Mouse (Mus musculus): ENCODE results near the gene Mkrn1. TPM values are rescaled to one million over a fixed set of nuclear protein-coding genes. Genes with fewer than 3 reads are reported as not detected.

Mkrn1 gene
- 67.2 and 83.4 TPM in 2 replicates for polyA plus RNA-seq (2015; fragmentation: Nextera tagmentation; extraction: Ambion mirVana)

GRCm38 (mm10) chr6:39419851-39420721, at the start of gene Mkrn1:
Gene Mkrn1 (minus strand): TSS chr6:39420462.
- Histone ChIP-seq H3K9me3 (no peaks in the 10 kb centered on the region), H3K36me3 (no peaks in the 10 kb centered on the region), H3K9ac (peak within 1 kb of the TSS; percentile 88), H3K27ac (replicated peaks) (peak within 1 kb of the TSS; percentile 78), H3K27me3 (replicated peaks) (peaks cover 51% of the 10 kb centered on the region), H3K4me3 (peak within 1 kb of the TSS; percentile 99), H3K4me2 (peak within 1 kb of the TSS; percentile 81), H3K4me1 (peaks cover 10% of the 10 kb centered on the region)
- peak; percentile 83 for ATAC-seq (ENCODE audit: extremely low read depth, insufficient number of reproducible peaks, low FRiP score, low TSS enrichment)
- under 1% methylated on average over 53 of the region's 82 CpGs for WGBS

- WGBS = 75% methylated on average over 5 of the region's 5 CpGs
- H3K27me3 ChIP-seq (replicated peaks) = no peaks in the 10 kb centered on the region
- ATAC-seq (ENCODE audit: extremely low read depth, insufficient number of reproducible peaks, low FRiP score, low TSS enrichment) = no peak
- peaks cover 11% of the 10 kb centered on the region for H3K4me1 ChIP-seq
- no peak overlapping the region for H3K9ac ChIP-seq
- no peaks in the 10 kb centered on the region for H3K9me3 ChIP-seq
- H3K4me3 ChIP-seq = no peak overlapping the region
- no peak overlapping the region for H3K27ac ChIP-seq (replicated peaks)
- H3K4me2 ChIP-seq = no peak overlapping the region
- peaks cover 84% of the 10 kb centered on the region for H3K36me3 ChIP-seq
Observed at GRCm38 (mm10) chr6:39469427-39469826, 49.2 kb upstream of the Mkrn1 start.

- Histone ChIP-seq H3K9ac (no peak overlapping the region), H3K4me3 (no peak overlapping the region), H3K27ac (replicated peaks) (no peak overlapping the region), H3K27me3 (replicated peaks) (no peaks in the 10 kb centered on the region), H3K4me1 (no peaks in the 10 kb centered on the region), H3K36me3 (peaks cover 61% of the 10 kb centered on the region), H3K9me3 (peaks cover 3% of the 10 kb centered on the region; the same call in 1 of the 2 replicates), H3K4me2 (peak overlapping the region; percentile 42)
- ATAC-seq (ENCODE audit: extremely low read depth, insufficient number of reproducible peaks, low FRiP score, low TSS enrichment) = no peak
- WGBS = 47% methylated on average over 16 of the region's 16 CpGs
Observed at GRCm38 (mm10) chr6:39462621-39463538, 42.6 kb upstream of the Mkrn1 start.

- Histone ChIP-seq H3K4me2 (no peak overlapping the region), H3K9ac (no peak overlapping the region), H3K9me3 (peaks cover 3% of the 10 kb centered on the region; the same call in 1 of the 2 replicates), H3K27ac (replicated peaks) (no peak overlapping the region), H3K36me3 (peaks cover 40% of the 10 kb centered on the region), H3K4me3 (no peak overlapping the region), H3K4me1 (no peaks in the 10 kb centered on the region), H3K27me3 (replicated peaks) (no peaks in the 10 kb centered on the region)
- 92% methylated on average over 11 of the region's 11 CpGs for WGBS
- ATAC-seq (ENCODE audit: extremely low read depth, insufficient number of reproducible peaks, low FRiP score, low TSS enrichment) = no peak
Observed at GRCm38 (mm10) chr6:39460040-39460439, 39.8 kb upstream of the Mkrn1 start.

GRCm38 (mm10) chr6:39455339-39456160, 35.3 kb upstream of the Mkrn1 start:
- WGBS = 73% methylated on average over 8 of the region's 8 CpGs

GRCm38 (mm10) chr6:39454616-39455015, 34.4 kb upstream of the Mkrn1 start:
- no peaks in the 10 kb centered on the region for H3K27me3 ChIP-seq (replicated peaks)
- no peaks in the 10 kb centered on the region for H3K4me1 ChIP-seq
- H3K9ac ChIP-seq = no peak overlapping the region
- no peak overlapping the region for H3K27ac ChIP-seq (replicated peaks)
- WGBS = 63% methylated on average over 2 of the region's 2 CpGs
- H3K9me3 ChIP-seq = no peaks in the 10 kb centered on the region
- no peak overlapping the region for H3K4me3 ChIP-seq
- ATAC-seq (ENCODE audit: extremely low read depth, insufficient number of reproducible peaks, low FRiP score, low TSS enrichment) = no peak
- H3K36me3 ChIP-seq = no peaks in the 10 kb centered on the region
- no peak overlapping the region for H3K4me2 ChIP-seq

More at GRCm38 (mm10) chr6:39455339-39456160, 35.3 kb upstream of the Mkrn1 start:
- Histone ChIP-seq H3K9ac (no peak overlapping the region), H3K4me1 (no peaks in the 10 kb centered on the region), H3K27me3 (replicated peaks) (no peaks in the 10 kb centered on the region), H3K36me3 (peaks cover 7% of the 10 kb centered on the region), H3K9me3 (peaks cover 3% of the 10 kb centered on the region; the same call in 1 of the 2 replicates), H3K4me2 (no peak overlapping the region), H3K27ac (replicated peaks) (no peak overlapping the region), H3K4me3 (no peak overlapping the region)
- ATAC-seq (ENCODE audit: extremely low read depth, insufficient number of reproducible peaks, low FRiP score, low TSS enrichment) = no peak

GRCm38 (mm10) chr6:39453564-39453963, 33.3 kb upstream of the Mkrn1 start:
- Histone ChIP-seq H3K9ac (no peak overlapping the region), H3K4me3 (no peak overlapping the region), H3K27me3 (replicated peaks) (no peaks in the 10 kb centered on the region), H3K4me2 (no peak overlapping the region), H3K9me3 (no peaks in the 10 kb centered on the region), H3K36me3 (no peaks in the 10 kb centered on the region), H3K4me1 (no peaks in the 10 kb centered on the region), H3K27ac (replicated peaks) (no peak overlapping the region)
- WGBS = 82% methylated on average over 4 of the region's 4 CpGs
- ATAC-seq (ENCODE audit: extremely low read depth, insufficient number of reproducible peaks, low FRiP score, low TSS enrichment) = no peak

- ATAC-seq (ENCODE audit: extremely low read depth, insufficient number of reproducible peaks, low FRiP score, low TSS enrichment) = no peak
- no peak overlapping the region for H3K27ac ChIP-seq (replicated peaks)
- no peaks in the 10 kb centered on the region for H3K27me3 ChIP-seq (replicated peaks)
- no peak overlapping the region for H3K4me3 ChIP-seq
- no peaks in the 10 kb centered on the region; the same call in 1 of the 2 replicates for H3K4me1 ChIP-seq
- WGBS = 76% methylated on average over 3 of the region's 3 CpGs
- H3K9me3 ChIP-seq = no peaks in the 10 kb centered on the region
- H3K36me3 ChIP-seq = no peaks in the 10 kb centered on the region
- H3K9ac ChIP-seq = no peak overlapping the region
- no peak overlapping the region for H3K4me2 ChIP-seq
Observed at GRCm38 (mm10) chr6:39451033-39451432, 30.8 kb upstream of the Mkrn1 start.

GRCm38 (mm10) chr6:39450580-39450979, 30.3 kb upstream of the Mkrn1 start:
- ATAC-seq (ENCODE audit: extremely low read depth, insufficient number of reproducible peaks, low FRiP score, low TSS enrichment) = no peak

GRCm38 (mm10) chr6:39447429-39448185, 27.3 kb upstream of the Mkrn1 start:
- Histone ChIP-seq H3K9me3 (no peaks in the 10 kb centered on the region), H3K27ac (replicated peaks) (no peak overlapping the region), H3K4me2 (no peak overlapping the region), H3K27me3 (replicated peaks) (no peaks in the 10 kb centered on the region), H3K36me3 (no peaks in the 10 kb centered on the region), H3K9ac (no peak overlapping the region), H3K4me1 (no peaks in the 10 kb centered on the region; the same call in 1 of the 2 replicates), H3K4me3 (no peak overlapping the region)
- 37% methylated on average over 4 of the region's 4 CpGs for WGBS
- no peak for ATAC-seq (ENCODE audit: extremely low read depth, insufficient number of reproducible peaks, low FRiP score, low TSS enrichment)

More at GRCm38 (mm10) chr6:39450580-39450979, 30.3 kb upstream of the Mkrn1 start:
- 82% methylated on average over 4 of the region's 4 CpGs for WGBS
- Histone ChIP-seq H3K9ac (no peak overlapping the region), H3K27me3 (replicated peaks) (no peaks in the 10 kb centered on the region), H3K4me2 (no peak overlapping the region), H3K9me3 (no peaks in the 10 kb centered on the region), H3K4me1 (no peaks in the 10 kb centered on the region; the same call in 1 of the 2 replicates), H3K36me3 (no peaks in the 10 kb centered on the region), H3K27ac (replicated peaks) (no peak overlapping the region), H3K4me3 (no peak overlapping the region)

All from heart, embryonic 13.5 days (tissue).